Mouse (Mus musculus): Measurements from ENCODE around the gene Gusb. TPM values are rescaled to one million over a fixed set of nuclear protein-coding genes. Genes with fewer than 3 reads are reported as not detected.

Gene Gusb
- polyA plus RNA-seq, 1 experiment from 2014 or later: 39.1 TPM

DNA sequence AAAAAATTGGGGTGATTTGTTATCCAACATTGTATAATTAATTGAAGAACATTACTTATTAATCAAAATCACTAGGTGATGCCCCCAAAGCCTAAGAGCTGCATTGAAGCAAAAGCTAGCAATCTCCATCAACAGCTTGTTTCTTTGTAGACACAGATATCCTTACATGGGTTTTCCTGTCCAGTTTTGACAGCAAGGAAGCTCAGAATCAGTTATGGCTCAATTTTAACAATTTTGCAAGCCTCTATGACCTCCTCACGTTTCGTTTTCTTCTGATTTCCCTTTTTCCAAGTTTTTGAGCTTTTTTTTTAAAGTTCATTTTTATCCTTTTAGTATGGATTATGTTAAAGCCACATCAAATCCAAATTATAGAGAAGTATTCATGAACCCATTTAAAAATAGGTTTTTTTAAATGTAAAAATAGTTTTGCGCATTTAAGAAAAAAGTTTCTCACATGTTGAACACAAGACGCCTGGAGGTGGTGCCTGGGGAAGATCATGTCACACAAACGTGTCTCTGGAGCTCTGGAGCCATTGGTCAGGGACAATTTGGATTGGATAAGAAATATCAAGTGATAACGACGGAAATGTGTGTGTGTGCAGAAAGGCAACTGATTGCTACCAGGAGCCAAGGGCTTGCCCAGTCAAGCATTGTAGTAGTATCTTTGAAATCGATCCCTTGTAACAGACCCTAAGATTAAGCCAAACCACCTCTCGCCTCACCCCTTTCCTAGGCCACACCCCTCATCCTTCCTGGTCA is 61.9 kb downstream of the Gusb start:
- peak overlapping the region; percentile 44; the same call in 1 of the 2 replicates for H3K9ac ChIP-seq

DNA sequence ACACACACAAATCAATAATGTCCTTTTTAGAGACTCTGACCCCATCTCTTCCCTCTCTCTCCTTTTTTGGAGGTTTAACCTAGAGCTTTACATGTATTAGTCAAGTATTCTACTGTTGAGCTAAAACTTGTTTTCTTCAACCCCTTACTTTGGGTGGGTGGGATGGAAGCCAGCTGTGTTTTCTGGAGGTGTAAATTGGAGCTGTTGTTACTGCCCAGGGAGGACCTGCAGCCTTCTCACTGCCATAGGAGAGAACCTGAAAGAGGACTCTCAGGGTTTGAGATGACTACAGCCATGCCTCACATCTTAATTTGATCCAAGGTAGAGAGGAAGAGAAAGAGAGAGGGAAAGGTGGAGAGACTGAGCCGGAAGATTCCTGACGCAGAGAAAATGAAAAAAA is 62.6 kb downstream of the Gusb start:
- H3K36me3 ChIP-seq: no peaks in the 10 kb centered on the region
- H3K4me3 ChIP-seq: no peak overlapping the region
- no peaks in the 10 kb centered on the region for H3K9me3 ChIP-seq (replicated peaks)
- 47% methylated on average over 2 of the region's 2 CpGs for WGBS
- no peaks in the 10 kb centered on the region; the same call in 1 of the 2 replicates for H3K27me3 ChIP-seq
- H3K4me1 ChIP-seq (replicated peaks): peaks cover 6% of the 10 kb centered on the region
- no peak overlapping the region for H3K27ac ChIP-seq
- 0 out of 2 replicates have a peak overlapping the region, but pooled peaks have one; percentile 67 for H3K4me2 ChIP-seq
- no peak overlapping the region for H3K9ac ChIP-seq
- no peak for ATAC-seq (replicated peaks; ENCODE audit: insufficient number of reproducible peaks, insufficient read depth, low FRiP score, low read depth)

More for the DNA sequence above, 61.9 kb downstream of the Gusb start:
- Histone ChIP-seq H3K27me3 (no peaks in the 10 kb centered on the region; the same call in 1 of the 2 replicates), H3K4me2 (peak overlapping the region; percentile 67), H3K36me3 (no peaks in the 10 kb centered on the region), H3K4me1 (replicated peaks) (peaks cover 6% of the 10 kb centered on the region), H3K4me3 (peak overlapping the region; percentile 75), H3K9me3 (replicated peaks) (no peaks in the 10 kb centered on the region), H3K27ac (peak overlapping the region; percentile 59)
- ATAC-seq (replicated peaks; ENCODE audit: insufficient number of reproducible peaks, insufficient read depth, low FRiP score, low read depth): no peak
- 4% methylated on average over 9 of the region's 9 CpGs for WGBS

Other genes with a start within 250 kb of the Gusb start
- 26.3 and 29.3 TPM in 2 replicates for gene Psph, start 215.6 kb downstream of the Gusb start, polyA plus RNA-seq (2015; fragmentation: Nextera tagmentation; extraction: Ambion mirVana)
- 20.8 and 26.2 TPM in 2 replicates for gene Sumf2, start 156.1 kb downstream of the Gusb start, polyA plus RNA-seq (2015; fragmentation: Nextera tagmentation; extraction: Ambion mirVana)
- gene Chchd2, start 115.6 kb downstream of the Gusb start, polyA plus RNA-seq (2015; fragmentation: Nextera tagmentation; extraction: Ambion mirVana): 889 and 921 TPM in 2 replicates
- 2.1 and 2.6 TPM in 2 replicates for gene Zbed5, start 107.3 kb downstream of the Gusb start, polyA plus RNA-seq (2015; fragmentation: Nextera tagmentation; extraction: Ambion mirVana)
- gene Phkg1, start 104.5 kb downstream of the Gusb start, polyA plus RNA-seq (2015; fragmentation: Nextera tagmentation; extraction: Ambion mirVana): 2.3 and 2.5 TPM in 2 replicates
- gene Nupr1l, start 94.5 kb downstream of the Gusb start, polyA plus RNA-seq (2015; fragmentation: Nextera tagmentation; extraction: Ambion mirVana): 2.0 and 2.8 TPM in 2 replicates
- gene Vkorc1l1, start 61.1 kb downstream of the Gusb start, polyA plus RNA-seq (2015; fragmentation: Nextera tagmentation; extraction: Ambion mirVana): 13.2 and 14.3 TPM in 2 replicates
- gene Asl, start 26.2 kb upstream of the Gusb start, polyA plus RNA-seq (2015; fragmentation: Nextera tagmentation; extraction: Ambion mirVana): 16.0 and 22.2 TPM in 2 replicates
- 20.6 and 26.8 TPM in 2 replicates for gene Crcp, start 26.2 kb upstream of the Gusb start, polyA plus RNA-seq (2015; fragmentation: Nextera tagmentation; extraction: Ambion mirVana)
- gene Tpst1, start 70.3 kb upstream of the Gusb start, polyA plus RNA-seq (2015; fragmentation: Nextera tagmentation; extraction: Ambion mirVana): 27.2 and 33.2 TPM in 2 replicates
- 4.1 and 5.8 TPM in 2 replicates for gene Kctd7, start 141.8 kb upstream of the Gusb start, polyA plus RNA-seq (2015; fragmentation: Nextera tagmentation; extraction: Ambion mirVana)
- 19.3 and 19.9 TPM in 2 replicates for gene Rabgef1, start 168.7 kb upstream of the Gusb start, polyA plus RNA-seq (2015; fragmentation: Nextera tagmentation; extraction: Ambion mirVana)
- 23.0 and 24.2 TPM in 2 replicates for gene Tmem248, start 214.0 kb upstream of the Gusb start, polyA plus RNA-seq (2015; fragmentation: Nextera tagmentation; extraction: Ambion mirVana)

All from heart, embryonic 15.5 days (tissue).